Comparison of ENCODE assay signal across 9 mouse cellular contexts in genomic region chr17:46086341-46086870, GRCm38 (mm10). TPM values are rescaled to one million over a fixed set of nuclear protein-coding genes. Genes with fewer than 3 reads are reported as not detected.
DNase-seq lines count a peak whose midpoint lies in the region; ATAC-seq and TF ChIP-seq lines count a peak whose summit lies in the region.
"Had no signal": no experiment of that assay in that cellular context is flagged by ENCODE, and none has a peak within 500 bp of the region (broad histone marks: within the 10 kb centered on the region; RNA-seq: fewer than 3 reads in every experiment).

No protein-coding gene starts in this region.

- intact Hi-C loops in gastrocnemius, postnatal 14 days (cut with DNase I; ENCODE audit: low total_unique reads), result no loop called here

- no peak overlapping the region for H3K4me2 ChIP-seq in neural tube, embryonic 15.5 days
- no peak overlapping the region for H3K4me2 ChIP-seq in stomach, embryonic 16.5 days (ENCODE audit: low read depth, low read length)

- no peaks in the 10 kb centered on the region for H3K36me3 ChIP-seq in neural tube, embryonic 15.5 days
- H3K36me3 ChIP-seq in stomach, embryonic 16.5 days (ENCODE audit: control insufficient read depth, insufficient read depth, low read length), result no peaks in the 10 kb centered on the region

- TF ChIP-seq CTCF in embryonic fibroblast, embryonic 13.5 days (IDR thresholded peaks at IDR 0.05; ENCODE audit: borderline replicate concordance, insufficient read depth, low read length), result peak; percentile 36; the same call in 1 of the 2 replicates
- no peak; the same call in 1 of the 2 replicates for TF ChIP-seq CTCF in layer of hippocampus, adult 2 months (conservative IDR thresholded peaks at IDR 0.05)

- peaks cover 22% of the 10 kb centered on the region for H3K4me1 ChIP-seq in neural tube, embryonic 15.5 days
- 0 out of 2 replicates have a peak, but pooled peaks cover 3% of the 10 kb centered on the region for H3K4me1 ChIP-seq in embryonic fibroblast, embryonic 13.5 days (ENCODE audit: control insufficient read depth, insufficient read depth, low read length)
- peaks cover 32% of the 10 kb centered on the region for H3K4me1 ChIP-seq in stomach, embryonic 16.5 days (ENCODE audit: control insufficient read depth, insufficient read depth, low read length)

- no peak overlapping the region for H3K4me3 ChIP-seq in neural tube, embryonic 15.5 days (replicated peaks)
- no peak overlapping the region for H3K4me3 ChIP-seq in embryonic fibroblast, embryonic 13.5 days (ENCODE audit: insufficient read depth, low read length)
- no peak overlapping the region for H3K4me3 ChIP-seq in stomach, embryonic 16.5 days (replicated peaks; ENCODE audit: low read length)
- H3K4me3 ChIP-seq in layer of hippocampus, adult 2 months, result no peak overlapping the region

- ATAC-seq in neural tube, embryonic 15.5 days (ENCODE audit: low FRiP score), result no peak
- ATAC-seq in stomach, embryonic 16.5 days (ENCODE audit: insufficient read depth, low FRiP score), result no peak

- no peaks in the 10 kb centered on the region for H3K9me3 ChIP-seq in neural tube, embryonic 15.5 days (replicated peaks)
- no peaks in the 10 kb centered on the region for H3K9me3 ChIP-seq in stomach, embryonic 16.5 days (replicated peaks; ENCODE audit: control insufficient read depth, low read length)

- H3K9ac ChIP-seq in neural tube, embryonic 15.5 days (replicated peaks), result no peak overlapping the region
- H3K9ac ChIP-seq in stomach, embryonic 16.5 days (ENCODE audit: low read length), result no peak overlapping the region

- WGBS in neural tube, embryonic 15.5 days, result 51% methylated on average over 17 of the region's 17 CpGs
- 41% methylated on average over 17 of the region's 17 CpGs for whole genome bisulfite sequencing in stomach, embryonic 16.5 days

- no peak for TF ChIP-seq POLR2A in embryonic fibroblast, embryonic 13.5 days (IDR thresholded peaks at IDR 0.05; ENCODE audit: low read depth, low read length)

- no peaks in the 10 kb centered on the region for H3K27me3 ChIP-seq in neural tube, embryonic 15.5 days (replicated peaks)
- no peaks in the 10 kb centered on the region for H3K27me3 ChIP-seq in stomach, embryonic 16.5 days (ENCODE audit: control insufficient read depth, insufficient read depth, low read length)

- DNase-seq in gastrocnemius, postnatal 14 days, result peak; percentile 47
- DNase-seq in gastrocnemius, adult 18-20 months (ENCODE audit: low spot score), result no peak
- DNase-seq in neural tube, embryonic 10.5 days (ENCODE audit: extremely low spot score, low spot score), result peak; percentile 78
- DNase-seq in testis, postnatal 10 days (ENCODE audit: low spot score), result no peak
- DNase-seq in layer of hippocampus, adult 2 months (ENCODE audit: low spot score in 2 of 2), result no peak
- DNase-seq: heart, postnatal 36 days had no signal

- H3K27ac ChIP-seq in neural tube, embryonic 15.5 days (replicated peaks), result no peak overlapping the region
- H3K27ac ChIP-seq in embryonic fibroblast, embryonic 13.5 days (ENCODE audit: insufficient read depth, low read length), result no peak overlapping the region
- peak overlapping the region; percentile 11; the same call in 1 of the 2 replicates for H3K27ac ChIP-seq in stomach, embryonic 16.5 days (ENCODE audit: low read length)
- no peak overlapping the region for H3K27ac ChIP-seq in layer of hippocampus, adult 2 months

RNA-seq across cellular contexts. Expression of gene Mrps18a, which starts 24.4 kb away (rescaled TPM):
- total RNA-seq in gastrocnemius, postnatal 14 days (2021), result 10 to 100 TPM; 61.3 to 61.8 TPM
- 10 to 100 TPM; 86.2 to 99.1 TPM for total RNA-seq in gastrocnemius, adult 18-20 months (2021)
- polyA plus RNA-seq in neural tube, embryonic 15.5 days (2015; fragmentation: Nextera tagmentation; extraction: Ambion mirVana), result 150 and 154 TPM in 2 replicates
- 47.2 and 57.4 TPM in 2 replicates for polyA plus RNA-seq in embryonic fibroblast, embryonic 13.5 days (2011; ENCODE audit: insufficient read length, low read depth, missing spikeins)
- polyA plus RNA-seq in stomach, embryonic 16.5 days (2015; fragmentation: Nextera tagmentation; extraction: Ambion mirVana), result 124 and 126 TPM in 2 replicates
- 10 to 100 TPM; 81.1 to 82.5 TPM for total RNA-seq in layer of hippocampus, adult 2 months (2021)

RNA-seq across cellular contexts. Expression of gene Vegfa, which starts 54.2 kb away (rescaled TPM):
- 10 to 100 TPM; 73.9 to 95.9 TPM for total RNA-seq in gastrocnemius, postnatal 14 days (2021)
- total RNA-seq in gastrocnemius, adult 18-20 months (2021), result 100 to 1,000 TPM in 1 of 2 experiments, 10 to 100 TPM in 1; 90.0 to 204 TPM
- 4.1 and 4.8 TPM in 2 replicates for polyA plus RNA-seq in neural tube, embryonic 15.5 days (2015; fragmentation: Nextera tagmentation; extraction: Ambion mirVana)
- polyA plus RNA-seq in embryonic fibroblast, embryonic 13.5 days (2011; ENCODE audit: insufficient read length, low read depth, missing spikeins), result 140 and 154 TPM in 2 replicates
- 3.6 and 3.9 TPM in 2 replicates for polyA plus RNA-seq in stomach, embryonic 16.5 days (2015; fragmentation: Nextera tagmentation; extraction: Ambion mirVana)
- 10 to 100 TPM; 76.3 to 77.9 TPM for total RNA-seq in layer of hippocampus, adult 2 months (2021)

RNA-seq across cellular contexts. Expression of gene Rsph9, which starts 57.6 kb away (rescaled TPM):
- under 1 TPM; 0.43 to 0.66 TPM for total RNA-seq in gastrocnemius, postnatal 14 days (2021)
- total RNA-seq in gastrocnemius, adult 18-20 months (2021), result under 1 TPM; 0.47 to 0.57 TPM
- polyA plus RNA-seq in neural tube, embryonic 15.5 days (2015; fragmentation: Nextera tagmentation; extraction: Ambion mirVana), result 37.9 and 39.3 TPM in 2 replicates
- polyA plus RNA-seq in embryonic fibroblast, embryonic 13.5 days (2011; ENCODE audit: insufficient read length, low read depth, missing spikeins), result 1.6 and 3.4 TPM in 2 replicates
- 10.0 and 10.1 TPM in 2 replicates for polyA plus RNA-seq in stomach, embryonic 16.5 days (2015; fragmentation: Nextera tagmentation; extraction: Ambion mirVana)
- 10 to 100 TPM; 27.4 to 28.8 TPM for total RNA-seq in layer of hippocampus, adult 2 months (2021)

Comparison
In these comparisons a context has a peak if more than half of its experiments do, and no peak if none do; other contexts are left out.
1. DNase-seq: peak in gastrocnemius, postnatal 14 days (single experiment) and neural tube, embryonic 10.5 days (single experiment); none in gastrocnemius, adult 18-20 months (single experiment), testis, postnatal 10 days (single experiment) and layer of hippocampus, adult 2 months (0 of 2).
2. RNA of gene Rsph9, which starts 57.6 kb away (total RNA-seq): 27.4 to 28.8 TPM in layer of hippocampus, adult 2 months; 0.43 to 0.66 TPM in gastrocnemius, postnatal 14 days and 0.47 to 0.57 TPM in gastrocnemius, adult 18-20 months; every median in the first group is over 10 times any median in the second.